ENCODE assay signal across 8 mouse cellular contexts in the genomic region with DNA sequence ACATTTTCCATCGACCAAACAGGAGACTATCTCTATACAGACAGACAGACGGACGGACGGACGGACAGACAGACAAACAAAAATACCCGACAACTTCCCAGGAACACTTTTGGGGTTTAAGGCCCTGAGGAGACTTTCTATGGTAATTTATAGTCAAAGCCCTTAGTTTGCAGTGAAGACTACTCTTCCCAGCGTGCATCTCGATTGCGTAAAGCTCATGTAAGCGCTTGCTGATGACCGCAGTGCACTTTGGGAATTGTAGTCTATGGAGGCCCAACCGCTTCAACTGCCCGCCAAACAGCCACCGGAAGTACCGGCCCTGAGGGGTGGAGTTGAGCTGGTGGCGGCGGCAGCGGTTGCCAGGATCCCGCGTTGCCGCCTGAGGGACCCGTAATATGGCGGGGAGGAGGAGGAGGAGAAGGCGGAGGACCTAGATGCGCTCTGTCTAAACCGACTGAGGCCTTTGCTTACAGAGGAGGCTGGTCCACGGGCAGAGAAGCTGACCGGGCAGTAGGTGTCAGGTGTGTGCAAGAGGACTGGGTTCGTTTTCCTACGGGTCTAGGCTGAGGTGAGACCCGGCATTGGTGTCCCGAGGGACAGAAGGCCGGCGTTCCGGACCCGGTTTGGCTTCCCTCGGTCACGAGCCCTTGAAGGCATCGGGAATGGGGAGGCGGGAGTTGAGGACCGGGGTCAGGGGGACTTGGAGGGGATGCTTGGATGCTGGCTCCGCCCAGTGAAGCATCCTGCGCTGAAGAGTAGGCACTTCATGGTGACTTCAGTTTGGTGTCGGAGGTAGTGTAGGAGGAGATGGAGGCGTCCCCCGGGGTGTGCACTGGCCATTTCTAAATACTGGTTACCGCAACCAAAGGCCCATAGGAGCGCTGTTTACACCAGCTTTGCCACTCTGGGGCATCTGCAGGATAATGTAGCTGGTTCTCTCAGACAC. TPM values are rescaled to one million over a fixed set of nuclear protein-coding genes. Genes with fewer than 3 reads are reported as not detected.
DNase-seq lines count a peak whose midpoint lies in the region; ATAC-seq lines count a peak whose summit lies in the region.

A gene (plus strand): TSS at position 325 of the 946 bp plus-strand sequence.

- ATAC-seq in frontal cortex, adult (ENCODE audit: low TSS enrichment), result peak; percentile 99
- peak; percentile 97 for ATAC-seq in hindbrain, embryonic 11.5 days (ENCODE audit: low FRiP score)

- peak within 1 kb of the TSS; percentile 60 for H3K4me2 ChIP-seq in hindbrain, embryonic 11.5 days (replicated peaks; ENCODE audit: low read depth, low read length)

- peak within 1 kb of the TSS; percentile 54 for H3K27ac ChIP-seq in hindbrain, embryonic 11.5 days (ENCODE audit: low read depth, low read length)

- H3K4me1 ChIP-seq in hindbrain, embryonic 11.5 days (replicated peaks; ENCODE audit: control insufficient read depth, insufficient read depth, low read length), result no peaks in the 10 kb centered on the region

- no peaks in the 10 kb centered on the region for H3K27me3 ChIP-seq in hindbrain, embryonic 11.5 days (ENCODE audit: control insufficient read depth, insufficient read depth, low read length)

- H3K9ac ChIP-seq in hindbrain, embryonic 11.5 days (ENCODE audit: low read depth, low read length), result peak within 1 kb of the TSS; percentile 74

- no peaks in the 10 kb centered on the region for H3K9me3 ChIP-seq in hindbrain, embryonic 11.5 days (ENCODE audit: control insufficient read depth, low read length)

- DNase-seq in MEL-GATA-1-ER (ENCODE audit: extremely low read depth, low read depth), result peak; percentile 96
- DNase-seq in cerebellum, adult 8-10 months, result peak; percentile 90
- DNase-seq in hindbrain, embryonic 11.5 days (ENCODE audit: low spot score), result peak; percentile 97
- peak; percentile 84 to 92 for DNase-seq in layer of hippocampus, postnatal 10 days (ENCODE audit: low spot score in 2 of 2)
- DNase-seq in lung, postnatal 10 days, result peak; percentile 97
- peak; percentile 89 for DNase-seq in ovary, postnatal 36 days (ENCODE audit: low spot score)
- DNase-seq in thymus, postnatal 25 days, result peak; percentile 90

- peak within 1 kb of the TSS; percentile 78 for H3K4me3 ChIP-seq in hindbrain, embryonic 11.5 days (ENCODE audit: low read depth, low read length)

- no peaks in the 10 kb centered on the region for H3K36me3 ChIP-seq in hindbrain, embryonic 11.5 days (ENCODE audit: control insufficient read depth, insufficient read depth, low read length)

- 1% methylated on average over 48 of the region's 48 CpGs for WGBS in hindbrain, embryonic 11.5 days

RNA-seq across cellular contexts. Expression of the gene that starts here (rescaled TPM):
- 23.7 and 24.5 TPM in 2 replicates for polyA plus RNA-seq in hindbrain, embryonic 11.5 days (2014; fragmentation: Nextera tagmentation; extraction: Ambion mirVana)
- 10 to 100 TPM; 31.5 to 34.1 TPM for total RNA-seq in layer of hippocampus, postnatal 10 days (2021)

Comparison
In these comparisons a context has a peak if more than half of its experiments do, and no peak if none do; other contexts are left out.
1. Peak in every context shown above with its lines: DNase-seq, ATAC-seq, H3K4me3 ChIP-seq and H3K27ac ChIP-seq.